Mouse (Mus musculus) spleen, adult 2 months (tissue): ENCODE measurements at regions not wholly inside any gene's neighbourhood (a gene's known extent, or its start where the extent isn't known, plus 50 kb on each side); places are given as distances from the start of the nearest gene placed in this dataset.

Experiments
- DNase-seq, 2 experiments: peaks; one replicate each; pipeline versions ENCODE4 v3.0.0 to v3.0.0-alpha.2; 2012 to 2021; ENCODE audit warnings: low spot score in 2 of 2, low read depth in 1 of 2
- H3K27ac ChIP-seq: fragments of 200-500 bp; 2 replicates; pipeline ENCODE4 v1.5.1; 2012; ENCODE audit warnings: low read length, inconsistent platforms; ENCODE audit not compliant: insufficient read depth
- H3K27me3 ChIP-seq: fragments of 200-500 bp; 2 replicates; pipeline ENCODE4 v1.6.1; 2012; ENCODE audit warnings: mild to moderate bottlenecking, moderate library complexity, low read length, inconsistent platforms; ENCODE audit not compliant: control insufficient read depth, insufficient read depth
- H3K36me3 ChIP-seq: fragments of 200-500 bp; 2 replicates; pipeline ENCODE4 v1.6.1; 2012; ENCODE audit warnings: mild to moderate bottlenecking, low read length, inconsistent platforms; ENCODE audit not compliant: control insufficient read depth, insufficient read depth
- H3K4me1 ChIP-seq: fragments of 200-500 bp; 2 replicates; pipeline ENCODE4 v1.6.1; 2011; ENCODE audit warnings: inconsistent platforms; ENCODE audit not compliant: control insufficient read depth, insufficient read depth, insufficient read length
- H3K4me3 ChIP-seq: fragments of 200-500 bp; 2 replicates; pipeline ENCODE4 v1.5.1; 2011; ENCODE audit warnings: mild to moderate bottlenecking, inconsistent platforms; ENCODE audit not compliant: insufficient read depth, insufficient read length; ENCODE audit errors: extremely low read depth
- CTCF ChIP-seq: fragments of 200-500 bp; IDR thresholded peaks from 2 replicates; pipeline ENCODE4 v1.5.1; 2011; ENCODE audit warnings: mild to moderate bottlenecking, inconsistent platforms; ENCODE audit not compliant: insufficient read depth, insufficient read length, insufficient replicate concordance; ENCODE audit errors: extremely low read depth
- POLR2A ChIP-seq: fragments of 200-500 bp; IDR thresholded peaks from 2 replicates; pipeline ENCODE4 v1.6.1; 2011; ENCODE audit warnings: low read depth, low read length, inconsistent platforms
- WGBS: fragments of 180-500 bp; shearing (Covaris S2); methylation state at CpG from one replicate; pipeline ENCODE4 v1.1.7; 2018; 5-methylcytosine and 5-hydroxymethylcytosine counted together

GRCm38 (mm10) chr1:151293311-151294050 lies 50.8 kb upstream of the Ivns1abp start:
- WGBS, result 89% methylated on average over 9 of the region's 9 CpGs
- no peak for TF ChIP-seq CTCF
- no peak for TF ChIP-seq POLR2A
- DNase-seq, result no peak
- H3K4me1 ChIP-seq, result no peaks in the 10 kb centered on the region
- no peaks in the 10 kb centered on the region for H3K36me3 ChIP-seq
- H3K27ac ChIP-seq, result no peak overlapping the region
- no peaks in the 10 kb centered on the region for H3K27me3 ChIP-seq
- no peak overlapping the region for H3K4me3 ChIP-seq
